Mouse (Mus musculus): ENCODE measurements at regions not wholly inside any gene's neighbourhood (a gene's known extent, or its start where the extent isn't known, plus 50 kb on each side); places are given as distances from the start of the nearest gene placed in this dataset.

- no peaks in the 10 kb centered on the region for H3K27me3 ChIP-seq (replicated peaks)
- no peaks in the 10 kb centered on the region for H3K36me3 ChIP-seq (replicated peaks in 1 of 2; ENCODE audit: control insufficient read depth in 1 of 2, insufficient read depth in 1 of 2, low read length in 1 of 2)
- H3K9me3 ChIP-seq (replicated peaks; ENCODE audit: low read length): peaks cover 49% of the 10 kb centered on the region
- DNase-seq (ENCODE audit: extremely low read depth): no peak
- H3K27ac ChIP-seq (ENCODE audit: insufficient read depth, low read depth): no peak overlapping the region
- no peaks in the 10 kb centered on the region for H3K4me1 ChIP-seq (ENCODE audit: control insufficient read depth in 1 of 2, insufficient read depth in 2 of 2)
- in situ Hi-C loops (cut with MboI; ENCODE audit: low pct_ligation_motif_present, low pct_unique_long_range_greater_than_20kb, low sequenced_read_pairs): no loop called here
- dilution Hi-C loops (cut with MboI; ENCODE audit: extremely low pct_ligation_motif_present, extremely low pct_unique_long_range_greater_than_20kb, low sequenced_read_pairs): no loop called here
- H3K4me2 ChIP-seq (ENCODE audit: insufficient read depth, low read depth, poor library complexity, severe bottlenecking): no peak overlapping the region
- no peak overlapping the region for H3K4me3 ChIP-seq (replicated peaks in 1 of 3; ENCODE audit: low read depth in 2 of 3, low read length in 2 of 3, poor library complexity in 1 of 3)
- TF ChIP-seq TBP (conservative IDR thresholded peaks at IDR 0.05; ENCODE audit: low read depth, low read length): no peak
- no peak for TF ChIP-seq E2F4 (IDR thresholded peaks at IDR 0.05; ENCODE audit: insufficient replicate concordance, low read depth, low read length)
- TF ChIP-seq MAX (IDR thresholded peaks at IDR 0.05; ENCODE audit: low read length): no peak
- no peak for TF ChIP-seq JUND (conservative IDR thresholded peaks at IDR 0.05; ENCODE audit: low read depth, low read length)
- TF ChIP-seq JUN (IDR thresholded peaks at IDR 0.05; ENCODE audit: insufficient read depth, low read depth, low read length): no peak
- TF ChIP-seq CHD2 (IDR thresholded peaks at IDR 0.05; ENCODE audit: low read length): no peak
- no peak for TF ChIP-seq GABPA (IDR thresholded peaks at IDR 0.05; ENCODE audit: insufficient replicate concordance, low read depth, low read length)
- TF ChIP-seq CTCF (conservative IDR thresholded peaks at IDR 0.05 in 1 of 2, IDR thresholded peaks at IDR 0.05 in 1 of 2; ENCODE audit: low read depth in 2 of 2, low read length in 2 of 2): no peak
- no peak for TF ChIP-seq SIN3A (IDR thresholded peaks at IDR 0.05; ENCODE audit: low read length)
- TF ChIP-seq SMC3 (IDR thresholded peaks at IDR 0.05; ENCODE audit: low read depth, low read length): no peak
- TF ChIP-seq ZMIZ1 (IDR thresholded peaks at IDR 0.05; ENCODE audit: low read depth, low read length): no peak
- no peak for TF ChIP-seq ZKSCAN1 (IDR thresholded peaks at IDR 0.05; ENCODE audit: borderline replicate concordance, low read depth, low read length)
- TF ChIP-seq NELFE (IDR thresholded peaks at IDR 0.05; ENCODE audit: low read depth, low read length): no peak
- no peak for TF ChIP-seq ETS1 (conservative IDR thresholded peaks at IDR 0.05; ENCODE audit: low read depth, low read length)
- no peak for TF ChIP-seq MAFK (IDR thresholded peaks at IDR 0.05; ENCODE audit: insufficient replicate concordance, low read length)
- TF ChIP-seq IRF4 (IDR thresholded peaks at IDR 0.05; ENCODE audit: low read depth, low read length): no peak
- no peak for TF ChIP-seq RAD21 (IDR thresholded peaks at IDR 0.05; ENCODE audit: low read depth, low read length)
- TF ChIP-seq UBTF (IDR thresholded peaks at IDR 0.05; ENCODE audit: low read depth, low read length): no peak
- no peak overlapping the region for H3K9ac ChIP-seq (ENCODE audit: insufficient read depth, low read depth)
- H3K79me2 ChIP-seq (replicated peaks; ENCODE audit: control insufficient read depth, extremely low read depth, insufficient read depth, poor library complexity, severe bottlenecking): no peaks in the 10 kb centered on the region
Observed at GRCm38 (mm10) chr7:95738725-95739245, 432.3 kb upstream of the Tenm4 start.

- DNase-seq (ENCODE audit: extremely low read depth): no peak
- Histone ChIP-seq H3K9ac (ENCODE audit: insufficient read depth, low read depth) (no peak overlapping the region), H3K79me2 (replicated peaks; ENCODE audit: control insufficient read depth, extremely low read depth, insufficient read depth, poor library complexity, severe bottlenecking) (no peaks in the 10 kb centered on the region), H3K4me2 (ENCODE audit: insufficient read depth, low read depth, poor library complexity, severe bottlenecking) (no peak overlapping the region), H3K9me3 (replicated peaks; ENCODE audit: low read length) (peaks cover 55% of the 10 kb centered on the region), H3K36me3 (replicated peaks in 1 of 2; ENCODE audit: control insufficient read depth in 1 of 2, insufficient read depth in 1 of 2, low read length in 1 of 2) (no peaks in the 10 kb centered on the region), H3K4me1 (ENCODE audit: control insufficient read depth in 1 of 2, insufficient read depth in 2 of 2) (no peaks in the 10 kb centered on the region), H3K27me3 (replicated peaks) (no peaks in the 10 kb centered on the region), H3K27ac (ENCODE audit: insufficient read depth, low read depth) (no peak overlapping the region), H3K4me3 (replicated peaks in 1 of 3; ENCODE audit: low read depth in 2 of 3, low read length in 2 of 3, poor library complexity in 1 of 3) (no peak overlapping the region)
- dilution Hi-C loops (cut with MboI; ENCODE audit: extremely low pct_ligation_motif_present, extremely low pct_unique_long_range_greater_than_20kb, low sequenced_read_pairs) (no loop called here), in situ Hi-C loops (cut with MboI; ENCODE audit: low pct_ligation_motif_present, low pct_unique_long_range_greater_than_20kb, low sequenced_read_pairs) (no loop called here)
- no peak for TF ChIP-seq ELF1 (IDR thresholded peaks at IDR 0.05; ENCODE audit: low read depth, low read length)
- no peak for TF ChIP-seq POLR2A (IDR thresholded peaks at IDR 0.05; ENCODE audit: low read depth, low read length)
- no peak for TF ChIP-seq MAX (IDR thresholded peaks at IDR 0.05; ENCODE audit: low read length)
- TF ChIP-seq TBP (conservative IDR thresholded peaks at IDR 0.05; ENCODE audit: low read depth, low read length): no peak
- TF ChIP-seq MAFK (IDR thresholded peaks at IDR 0.05; ENCODE audit: insufficient replicate concordance, low read length): no peak
- TF ChIP-seq CTCF (conservative IDR thresholded peaks at IDR 0.05 in 1 of 2, IDR thresholded peaks at IDR 0.05 in 1 of 2; ENCODE audit: low read depth in 2 of 2, low read length in 2 of 2): no peak
- TF ChIP-seq TCF12 (IDR thresholded peaks at IDR 0.05; ENCODE audit: low read depth, low read length): no peak
- TF ChIP-seq E2F4 (IDR thresholded peaks at IDR 0.05; ENCODE audit: insufficient replicate concordance, low read depth, low read length): no peak
Observed at GRCm38 (mm10) chr7:95739779-95740178, 431.3 kb upstream of the Tenm4 start.
